Mouse (Mus musculus): ENCODE measurements around the gene Ssbp3.

The Ssbp3 gene

GRCm38 (mm10) chr4:106985899-106986832, 75.7 kb downstream of the Ssbp3 start:
- peak; percentile 69 for DNase-seq (ENCODE audit: low read depth, low spot score)

GRCm38 (mm10) chr4:106987725-106988364, 77.3 kb downstream of the Ssbp3 start:
- DNase-seq (ENCODE audit: low read depth, low spot score), result peak; percentile 81

DNA sequence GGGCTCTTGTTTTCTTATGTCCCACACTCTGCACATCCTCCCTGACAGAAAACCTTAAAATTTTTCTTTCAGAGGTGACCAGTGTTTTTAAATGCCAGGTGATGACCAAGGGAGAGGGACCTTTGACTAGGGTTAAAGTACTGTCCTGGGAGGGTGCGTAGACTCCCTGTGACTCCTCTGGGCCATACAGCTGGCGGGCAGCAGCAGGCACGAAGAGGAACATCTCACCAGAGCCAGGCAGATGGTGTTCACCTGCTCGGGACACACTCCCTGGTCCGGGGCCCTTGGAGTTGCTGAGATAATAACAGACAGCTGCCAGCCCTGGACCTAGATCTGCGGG, 78.4 kb downstream of the Ssbp3 start:
- no peak for DNase-seq (ENCODE audit: low read depth, low spot score)

DNA sequence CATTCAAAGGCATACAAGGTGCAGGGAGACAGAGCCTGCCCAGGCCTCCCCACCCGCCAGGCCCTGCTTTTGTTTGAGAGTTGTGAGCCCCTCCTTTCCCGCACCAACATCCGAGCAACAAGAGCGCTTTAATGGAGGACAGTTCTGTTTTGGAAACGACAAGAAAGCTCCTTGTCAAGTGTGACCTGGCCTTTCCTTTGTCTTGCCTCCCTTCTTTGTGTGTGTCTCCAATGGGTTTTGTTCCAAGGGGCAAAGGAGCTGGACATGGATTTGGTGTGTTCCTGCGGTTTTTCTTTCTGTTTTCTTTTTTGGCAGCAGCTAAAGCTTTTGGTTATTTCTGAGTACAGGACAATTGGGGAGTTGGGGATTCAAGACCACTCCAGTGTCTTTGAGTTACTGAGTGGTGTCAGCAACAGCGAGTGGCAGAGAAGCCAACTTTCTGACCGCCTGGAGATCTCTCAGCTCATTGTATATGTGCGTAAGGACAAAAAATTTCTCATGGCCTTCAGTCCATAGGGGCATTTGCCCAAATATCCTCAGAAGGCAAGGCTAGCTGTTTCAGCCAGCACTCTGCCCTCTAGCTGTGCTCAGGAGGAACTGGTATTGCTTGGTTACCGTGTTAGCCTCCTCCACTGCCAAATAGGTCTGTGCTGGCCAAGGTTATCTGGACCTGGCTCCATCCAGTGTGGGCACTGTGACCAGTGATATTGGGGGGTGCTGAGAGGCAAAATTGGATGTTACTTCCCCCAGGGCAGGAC, 78.9 kb downstream of the Ssbp3 start:
- DNase-seq (ENCODE audit: low read depth, low spot score), result peak; percentile 53

GRCm38 (mm10) chr4:106993053-106993452, 82.6 kb downstream of the Ssbp3 start:
- no peak for DNase-seq (ENCODE audit: low read depth, low spot score)

DNA sequence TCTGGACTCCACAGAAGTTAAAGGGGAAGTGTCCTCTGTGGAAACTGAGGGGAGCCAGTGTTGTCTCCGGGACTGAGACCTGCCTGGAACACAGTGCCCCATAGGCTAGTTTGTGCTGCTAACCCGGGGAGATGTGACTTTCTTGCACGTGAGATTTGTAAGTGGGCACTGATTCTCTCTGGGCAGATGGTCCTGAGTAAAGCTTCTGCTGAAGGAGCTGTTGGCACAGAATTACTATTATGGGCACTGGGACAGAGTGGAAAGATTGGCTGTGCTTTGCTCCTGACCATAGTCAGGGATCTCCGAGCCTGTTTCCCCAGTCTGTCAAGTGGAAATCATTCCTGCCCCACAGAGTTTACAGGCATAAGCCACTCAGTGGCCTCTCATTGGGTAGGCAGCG, 83.8 kb downstream of the Ssbp3 start:
- DNase-seq (ENCODE audit: low read depth, low spot score), result no peak

DNA sequence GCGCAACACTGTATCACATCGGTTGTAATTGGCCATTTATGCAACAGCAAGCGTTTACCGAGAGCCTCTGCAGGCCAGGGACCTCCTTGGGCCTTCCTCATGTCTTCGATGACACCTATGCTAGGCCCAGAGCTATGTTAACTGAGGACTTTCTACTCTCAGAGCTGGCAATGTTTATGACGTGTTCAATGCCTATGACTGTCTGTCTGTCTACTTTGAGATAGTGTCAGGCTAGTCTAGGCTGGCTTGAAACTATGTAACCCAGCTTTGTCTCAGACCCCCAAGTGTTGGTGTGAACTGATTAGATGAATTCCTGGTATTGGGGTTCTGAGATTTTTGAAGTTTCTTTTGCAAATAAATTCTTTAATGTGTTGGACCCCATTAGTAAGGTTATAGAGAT, 84.6 kb downstream of the Ssbp3 start:
- DNase-seq (ENCODE audit: low read depth, low spot score), result no peak

- DNase-seq (ENCODE audit: low read depth, low spot score), result no peak
Observed at GRCm38 (mm10) chr4:106995513-106995912, 85.0 kb downstream of the Ssbp3 start.

DNA sequence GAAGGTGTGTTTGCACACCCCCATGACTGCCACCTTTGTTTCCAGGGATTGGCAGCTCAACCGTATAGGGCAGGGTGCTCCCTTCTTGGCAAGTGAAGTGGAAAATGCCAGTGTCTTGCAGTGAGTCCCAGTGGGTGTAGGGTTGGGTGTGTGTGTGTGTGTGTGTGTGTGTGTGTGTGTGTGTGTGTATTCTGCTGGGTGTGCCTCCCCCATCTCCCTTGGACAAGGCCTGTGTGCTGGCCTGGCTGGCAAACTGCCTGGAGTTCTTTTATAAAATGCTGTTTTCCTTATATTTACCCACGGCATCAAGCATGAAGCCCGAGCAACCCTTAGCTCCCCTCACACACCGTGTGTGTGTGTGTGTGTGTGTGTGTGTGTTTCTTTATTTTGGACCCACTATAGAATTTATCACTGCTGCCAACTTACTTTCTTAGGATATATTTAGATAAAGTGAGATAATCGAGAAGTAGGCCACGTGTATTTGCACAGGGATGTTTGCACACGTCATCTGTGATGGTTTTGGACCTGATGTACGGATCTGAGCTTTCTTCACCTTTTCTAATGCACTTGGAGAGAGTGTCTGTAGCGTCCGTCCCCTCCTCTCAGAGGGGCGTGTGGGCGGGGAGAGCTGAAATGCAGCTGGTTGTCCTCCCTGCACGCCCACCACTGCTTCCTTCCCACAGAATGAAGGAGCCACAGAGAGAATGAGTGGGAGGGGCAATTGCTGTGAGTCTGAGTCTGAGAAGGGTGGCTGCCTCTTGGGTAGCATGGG, 86.0 kb downstream of the Ssbp3 start:
- DNase-seq (ENCODE audit: low read depth, low spot score), result peak; percentile 26

GRCm38 (mm10) chr4:107001259-107001810, 90.8 kb downstream of the Ssbp3 start:
- no peak for DNase-seq (ENCODE audit: low read depth, low spot score)

- no peak for DNase-seq (ENCODE audit: low read depth, low spot score)
Observed at GRCm38 (mm10) chr4:107001916-107002488, 91.5 kb downstream of the Ssbp3 start.

DNA sequence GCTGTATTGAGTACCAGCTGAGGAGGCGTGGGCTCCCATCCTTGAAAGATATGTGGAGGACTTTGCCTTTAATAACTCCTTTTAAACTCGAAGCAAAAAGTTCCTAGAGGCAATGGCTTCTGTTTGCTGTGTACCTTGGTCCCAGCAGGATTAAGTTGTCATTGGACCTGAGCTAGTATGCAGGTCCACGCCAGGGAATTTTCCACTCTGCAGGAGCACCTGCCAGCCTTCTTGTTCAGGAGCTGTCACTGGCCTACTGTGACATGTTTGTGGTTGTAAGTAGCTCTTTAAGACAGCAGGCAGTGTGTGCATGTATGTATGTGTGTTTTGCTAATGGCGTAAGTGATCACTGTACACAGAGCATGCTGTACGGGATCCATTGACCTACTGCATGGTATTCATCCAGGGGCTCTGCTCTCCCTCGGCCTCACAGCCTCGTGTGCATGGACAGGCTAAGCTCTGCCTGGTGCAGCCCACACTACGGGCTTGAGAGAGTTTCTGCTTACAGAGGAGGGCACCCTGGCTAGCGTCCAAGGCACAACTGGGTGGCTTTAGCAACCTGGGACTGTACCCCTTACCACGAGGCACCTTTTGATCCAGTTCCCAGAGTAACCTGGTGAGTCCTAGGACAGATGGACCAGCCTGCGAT, 92.1 kb downstream of the Ssbp3 start:
- DNase-seq (ENCODE audit: low read depth, low spot score), result no peak

DNA sequence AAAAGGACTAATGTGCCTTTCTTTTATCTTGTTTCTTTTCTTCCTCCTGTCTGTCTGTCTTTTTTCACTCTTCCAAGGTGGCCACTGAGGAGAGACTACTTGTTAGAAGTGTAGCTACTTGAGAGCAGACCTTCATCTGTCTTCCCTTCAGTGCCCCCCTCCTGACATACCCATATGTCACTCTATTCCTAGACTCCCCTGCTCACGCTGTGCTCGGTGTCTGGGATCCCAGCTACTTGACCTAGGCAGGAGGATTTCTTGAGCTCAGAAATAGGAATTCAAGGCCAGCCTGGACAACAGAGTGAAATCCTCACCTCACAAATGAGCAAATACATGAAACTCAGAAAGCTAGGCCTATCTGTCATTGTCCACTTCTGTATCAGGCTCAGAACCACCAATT, 92.7 kb downstream of the Ssbp3 start:
- no peak for DNase-seq (ENCODE audit: low read depth, low spot score)

- no peak for DNase-seq (ENCODE audit: low read depth, low spot score)
Observed at GRCm38 (mm10) chr4:107003786-107004185, 93.3 kb downstream of the Ssbp3 start.

GRCm38 (mm10) chr4:107004346-107004745, 93.8 kb downstream of the Ssbp3 start:
- DNase-seq (ENCODE audit: low read depth, low spot score), result no peak

DNA sequence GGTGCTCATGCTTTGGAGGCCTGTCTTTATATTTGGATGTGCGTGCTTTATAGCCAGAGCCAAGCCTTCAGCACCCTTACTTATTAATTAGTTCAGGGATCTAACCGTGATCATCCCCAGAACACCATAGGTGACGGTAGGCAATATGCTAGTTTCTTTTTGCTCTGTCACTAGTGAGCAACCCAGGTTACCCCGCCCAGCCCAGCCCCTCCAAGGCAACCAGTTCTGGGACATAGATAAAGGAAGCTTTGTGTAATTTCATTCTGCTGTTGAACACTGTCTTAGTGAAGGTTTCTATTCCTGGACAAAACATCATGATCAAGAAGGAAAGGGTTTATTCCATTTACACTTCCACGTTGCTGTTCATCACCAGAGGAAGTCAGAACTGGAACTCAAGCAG, 94.7 kb downstream of the Ssbp3 start:
- DNase-seq (ENCODE audit: low read depth, low spot score), result no peak

- DNase-seq (ENCODE audit: low read depth, low spot score), result no peak
Observed at GRCm38 (mm10) chr4:107006229-107006628, 95.7 kb downstream of the Ssbp3 start.

GRCm38 (mm10) chr4:107006807-107007206, 96.3 kb downstream of the Ssbp3 start:
- no peak for DNase-seq (ENCODE audit: low read depth, low spot score)

DNA sequence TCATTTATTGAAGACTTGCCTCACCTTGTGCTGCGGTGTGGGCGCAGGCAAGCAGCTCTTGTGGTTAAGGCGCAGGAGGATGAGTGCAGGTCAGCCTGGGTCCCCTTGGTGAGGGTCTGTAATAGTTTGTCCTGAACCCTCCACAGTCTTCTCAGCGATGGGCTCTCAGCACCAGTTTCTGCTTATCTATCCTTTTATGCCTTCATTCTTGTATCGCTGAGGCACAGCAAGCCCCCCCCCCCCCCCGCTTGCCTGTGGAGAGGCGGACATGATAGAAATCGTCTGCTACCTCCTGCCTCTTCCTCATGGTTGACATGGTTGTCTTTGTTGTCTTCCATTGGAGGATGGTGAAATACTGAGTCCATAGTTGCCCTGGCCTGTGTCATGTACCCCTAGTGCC, 96.9 kb downstream of the Ssbp3 start:
- DNase-seq (ENCODE audit: low read depth, low spot score), result no peak

- DNase-seq (ENCODE audit: low read depth, low spot score), result no peak
Observed at GRCm38 (mm10) chr4:107008161-107008560, 97.7 kb downstream of the Ssbp3 start.
